Mouse (Mus musculus): ENCODE measurements around the gene Trcg1.

Gene Trcg1

DNA sequence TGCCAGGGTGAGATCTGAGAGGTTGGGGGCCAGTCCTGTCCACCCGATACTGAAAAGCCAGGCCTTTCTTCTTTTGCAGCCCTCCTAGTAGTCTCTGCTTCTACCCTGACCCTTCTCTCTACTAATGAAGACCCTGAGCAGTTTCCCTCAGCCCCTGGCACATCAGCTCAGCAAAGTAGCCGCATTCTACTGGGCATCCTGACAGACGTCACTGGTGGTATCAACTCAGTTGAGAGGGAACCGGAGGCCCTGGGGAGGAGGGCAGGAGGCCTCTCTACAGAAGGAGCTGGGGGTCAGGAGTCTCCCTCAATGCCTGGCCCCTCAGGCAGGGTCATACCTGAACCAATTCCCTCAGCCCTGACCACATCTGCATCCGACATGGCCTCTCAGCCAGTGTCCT lies 4.8 kb downstream of the Trcg1 start:
- Histone ChIP-seq H3K9me3 (ENCODE audit: low read length) (no peaks in the 10 kb centered on the region), H3K27me3 (ENCODE audit: insufficient read depth, low read length) (peaks cover 19% of the 10 kb centered on the region), H3K4me3 (replicated peaks; ENCODE audit: low read length) (no peak overlapping the region), H3K4me1 (replicated peaks; ENCODE audit: low read depth, low read length) (peaks cover 47% of the 10 kb centered on the region), H3K36me3 (ENCODE audit: insufficient read depth, low read length) (no peaks in the 10 kb centered on the region)
- TF ChIP-seq POU5F1 (IDR thresholded peaks at IDR 0.05; ENCODE audit: borderline replicate concordance, low read length) (no peak), NANOG (IDR thresholded peaks at IDR 0.05; ENCODE audit: borderline replicate concordance, low read length) (no peak), CTCF (conservative IDR thresholded peaks at IDR 0.05; ENCODE audit: low read length) (no peak)

DNA sequence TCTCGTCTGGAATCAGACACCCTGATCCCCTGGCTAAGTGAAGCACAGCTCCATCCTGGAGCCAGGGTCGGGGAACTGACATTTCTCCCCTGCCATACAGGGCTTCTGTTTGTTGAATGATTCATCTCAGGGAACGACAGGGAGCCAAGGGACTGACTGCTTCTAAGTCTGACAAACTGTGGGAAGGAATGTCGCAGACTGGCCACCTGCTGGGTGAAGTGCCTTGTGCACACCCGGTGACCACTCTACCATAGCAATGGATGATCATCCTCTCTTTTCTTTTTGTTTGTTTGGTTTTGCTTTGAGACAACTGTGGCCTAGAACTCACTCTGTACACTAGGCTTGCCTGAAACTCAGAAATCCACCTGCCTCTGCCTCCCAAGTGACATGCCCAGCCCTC lies 6.6 kb downstream of the Trcg1 start:
- Histone ChIP-seq H3K27me3 (ENCODE audit: insufficient read depth, low read length) (peaks cover 19% of the 10 kb centered on the region), H3K4me3 (replicated peaks; ENCODE audit: low read length) (no peak overlapping the region), H3K36me3 (ENCODE audit: insufficient read depth, low read length) (no peaks in the 10 kb centered on the region), H3K9me3 (ENCODE audit: low read length) (no peaks in the 10 kb centered on the region), H3K4me1 (replicated peaks; ENCODE audit: low read depth, low read length) (peaks cover 57% of the 10 kb centered on the region)
- TF ChIP-seq CTCF (conservative IDR thresholded peaks at IDR 0.05; ENCODE audit: low read length) (no peak), POU5F1 (IDR thresholded peaks at IDR 0.05; ENCODE audit: borderline replicate concordance, low read length) (no peak), NANOG (IDR thresholded peaks at IDR 0.05; ENCODE audit: borderline replicate concordance, low read length) (no peak)

DNA sequence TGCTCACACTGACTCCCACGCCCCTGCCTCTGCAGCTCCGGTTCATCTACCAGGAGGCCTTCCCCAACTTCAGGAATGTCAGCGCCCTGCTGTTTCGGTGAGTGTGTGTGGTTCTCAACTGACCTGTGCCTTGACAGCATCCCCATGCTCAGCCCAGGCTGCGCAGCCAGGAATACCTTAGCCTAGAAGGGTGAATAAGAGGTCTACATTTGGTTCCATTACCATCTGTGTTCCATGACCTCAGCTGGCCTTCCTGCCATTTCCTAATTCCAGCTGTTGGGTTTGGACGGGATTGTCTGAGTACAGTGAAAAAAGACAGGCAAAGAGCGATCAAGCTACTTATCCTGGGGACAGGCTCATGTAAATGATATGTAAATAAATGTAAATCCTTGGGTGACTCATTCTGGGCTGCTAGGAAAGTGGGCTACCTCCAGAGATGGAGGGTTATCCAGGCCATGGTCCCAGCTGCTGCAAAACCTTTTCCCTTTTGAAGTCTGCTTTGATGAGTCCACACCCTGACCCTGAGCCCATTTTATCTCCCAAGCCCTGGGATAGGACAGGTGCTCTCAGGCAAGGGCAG lies 7.8 kb downstream of the Trcg1 start:
- TF ChIP-seq CTCF (conservative IDR thresholded peaks at IDR 0.05; ENCODE audit: low read length) (no peak), NANOG (IDR thresholded peaks at IDR 0.05; ENCODE audit: borderline replicate concordance, low read length) (peak; percentile 37; the same call in 1 of the 2 replicates)
- peaks cover 59% of the 10 kb centered on the region for H3K4me1 ChIP-seq (replicated peaks; ENCODE audit: low read depth, low read length)
- H3K4me3 ChIP-seq (replicated peaks; ENCODE audit: low read length), result peak overlapping the region; percentile 17; the same call in 1 of the 2 replicates
- no peaks in the 10 kb centered on the region for H3K9me3 ChIP-seq (ENCODE audit: low read length)
- peaks cover 19% of the 10 kb centered on the region for H3K27me3 ChIP-seq (ENCODE audit: insufficient read depth, low read length)
- H3K36me3 ChIP-seq (ENCODE audit: insufficient read depth, low read length), result no peaks in the 10 kb centered on the region

DNA sequence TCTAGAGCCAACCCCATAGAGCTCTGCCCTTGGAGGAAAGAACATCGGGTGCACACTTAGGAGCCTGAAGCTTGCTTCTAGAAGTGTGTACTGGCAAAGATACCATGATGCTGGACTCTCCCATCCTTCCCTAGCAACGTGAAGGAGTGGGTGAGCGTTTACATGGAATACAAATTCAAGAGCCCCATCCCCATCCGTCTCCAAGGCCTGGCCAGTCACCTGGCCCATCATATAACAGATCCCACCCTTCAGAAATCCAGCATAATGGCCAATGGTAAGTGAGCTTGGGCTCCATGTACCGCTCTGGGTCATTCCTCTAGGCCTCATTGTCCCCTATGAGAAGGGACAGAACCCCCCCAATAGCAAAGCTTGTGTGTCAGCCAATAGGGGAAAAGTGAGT lies 10.1 kb downstream of the Trcg1 start:
- H3K4me3 ChIP-seq (replicated peaks; ENCODE audit: low read length), result no peak overlapping the region
- peaks cover 11% of the 10 kb centered on the region for H3K27me3 ChIP-seq (ENCODE audit: insufficient read depth, low read length)
- peaks cover 10% of the 10 kb centered on the region for H3K36me3 ChIP-seq (ENCODE audit: insufficient read depth, low read length)
- H3K4me1 ChIP-seq (replicated peaks; ENCODE audit: low read depth, low read length), result peaks cover 57% of the 10 kb centered on the region
- H3K9me3 ChIP-seq (ENCODE audit: low read length), result peaks cover 11% of the 10 kb centered on the region
- no peak for TF ChIP-seq CTCF (conservative IDR thresholded peaks at IDR 0.05; ENCODE audit: low read length)

DNA sequence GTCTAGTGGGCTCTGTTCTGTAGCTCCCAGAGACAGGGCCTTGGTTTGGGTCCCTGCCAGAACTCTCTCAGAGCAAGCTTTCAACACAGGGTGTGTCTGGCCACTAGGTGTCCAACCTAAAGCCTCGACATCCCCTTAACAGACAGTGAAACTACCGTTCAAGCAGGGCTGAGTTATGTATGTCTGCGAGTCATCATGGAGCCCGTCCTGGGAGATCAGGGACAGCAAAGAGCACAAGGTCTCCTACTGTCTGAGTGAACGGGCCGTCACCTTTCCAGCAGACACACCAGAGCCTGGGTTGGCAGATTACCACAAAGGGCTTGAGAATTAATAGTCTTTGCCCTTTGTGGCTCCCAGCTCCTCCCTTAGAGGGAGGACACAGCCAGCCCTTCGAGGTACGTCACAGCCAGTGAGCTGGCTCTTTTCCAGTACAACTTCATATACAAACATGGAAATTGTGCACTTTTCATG lies 10.9 kb downstream of the Trcg1 start:
- peaks cover 62% of the 10 kb centered on the region for H3K4me1 ChIP-seq (replicated peaks; ENCODE audit: low read depth, low read length)
- H3K27me3 ChIP-seq (ENCODE audit: insufficient read depth, low read length), result peaks cover 7% of the 10 kb centered on the region; the same call in 1 of the 2 replicates
- H3K9me3 ChIP-seq (ENCODE audit: low read length), result peaks cover 15% of the 10 kb centered on the region
- peaks cover 18% of the 10 kb centered on the region for H3K36me3 ChIP-seq (ENCODE audit: insufficient read depth, low read length)
- H3K4me3 ChIP-seq (replicated peaks; ENCODE audit: low read length), result no peak overlapping the region
- TF ChIP-seq NANOG (IDR thresholded peaks at IDR 0.05; ENCODE audit: borderline replicate concordance, low read length) (no peak), CTCF (conservative IDR thresholded peaks at IDR 0.05; ENCODE audit: low read length) (no peak), POU5F1 (IDR thresholded peaks at IDR 0.05; ENCODE audit: borderline replicate concordance, low read length) (no peak)

DNA sequence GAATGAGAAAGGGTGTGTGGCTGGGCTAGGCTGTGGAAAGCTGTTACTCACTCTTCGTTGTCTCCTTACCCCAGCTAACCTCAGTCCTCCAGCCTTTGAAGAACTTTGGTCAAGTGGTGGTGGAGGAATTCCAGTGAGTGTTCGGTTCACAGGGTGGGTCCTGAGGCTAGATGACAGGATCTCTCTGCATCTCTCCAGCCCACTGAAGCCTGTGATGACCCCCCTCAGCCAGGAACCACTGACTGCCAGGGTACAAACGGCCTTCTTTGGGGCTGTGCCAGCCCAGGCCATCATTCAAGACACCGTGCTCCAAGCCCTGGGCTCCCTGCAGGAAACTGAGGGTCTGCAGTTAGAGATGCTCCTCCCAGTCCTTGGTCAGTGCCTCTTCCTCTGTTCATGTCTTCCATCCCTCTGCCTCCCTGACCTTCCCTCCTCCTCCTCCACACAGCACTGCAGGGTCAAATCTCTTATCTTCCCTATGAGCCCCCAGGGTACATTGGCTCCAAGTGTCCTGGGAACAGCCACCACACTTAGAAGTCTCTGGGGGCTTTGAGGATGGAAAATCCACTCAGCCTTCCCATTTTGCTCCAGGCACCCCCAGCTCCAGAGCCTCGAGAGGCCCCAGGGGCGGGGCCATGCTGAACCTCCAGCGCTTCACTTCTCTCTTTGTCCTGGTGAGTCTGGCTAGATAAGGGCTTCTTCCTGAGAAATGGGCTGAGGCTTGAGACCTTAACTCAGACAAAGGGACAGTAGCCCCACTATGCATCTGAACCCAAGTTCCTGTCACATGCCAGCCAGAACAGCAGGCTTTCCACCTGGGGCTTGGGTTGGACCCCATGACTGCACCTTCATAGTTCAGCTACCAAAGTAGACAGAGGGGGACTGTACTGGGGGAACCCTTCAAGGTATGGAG lies 11.9 kb downstream of the Trcg1 start:
- peaks cover 15% of the 10 kb centered on the region for H3K9me3 ChIP-seq (ENCODE audit: low read length)
- H3K4me3 ChIP-seq (replicated peaks; ENCODE audit: low read length), result no peak overlapping the region
- H3K27me3 ChIP-seq (ENCODE audit: insufficient read depth, low read length), result peaks cover 7% of the 10 kb centered on the region; the same call in 1 of the 2 replicates
- peaks cover 54% of the 10 kb centered on the region for H3K4me1 ChIP-seq (replicated peaks; ENCODE audit: low read depth, low read length)
- no peak for TF ChIP-seq CTCF (conservative IDR thresholded peaks at IDR 0.05; ENCODE audit: low read length)
- TF ChIP-seq NANOG (IDR thresholded peaks at IDR 0.05; ENCODE audit: borderline replicate concordance, low read length), result no peak
- TF ChIP-seq POU5F1 (IDR thresholded peaks at IDR 0.05; ENCODE audit: borderline replicate concordance, low read length), result no peak
- peaks cover 28% of the 10 kb centered on the region for H3K36me3 ChIP-seq (ENCODE audit: insufficient read depth, low read length)

DNA sequence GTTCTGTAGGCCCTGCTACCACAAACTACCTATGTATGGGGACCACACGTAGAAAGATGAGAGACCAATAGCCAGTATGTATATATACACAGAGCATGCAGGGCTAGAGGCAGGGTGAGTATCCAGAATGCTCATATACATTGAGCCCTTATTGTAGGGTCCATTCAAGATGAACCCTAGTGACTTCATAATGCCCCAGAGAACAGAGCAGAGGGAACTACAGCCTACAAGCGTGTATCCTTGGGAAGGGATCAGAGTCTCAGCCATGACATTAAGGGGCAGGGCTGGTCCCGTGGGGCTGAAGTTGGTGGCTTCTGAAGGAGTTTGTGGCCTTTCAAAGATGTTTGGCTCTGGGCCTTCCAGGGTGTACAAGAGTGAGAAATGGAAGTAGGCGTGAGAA lies 13.7 kb downstream of the Trcg1 start:
- H3K9me3 ChIP-seq (ENCODE audit: low read length), result peaks cover 15% of the 10 kb centered on the region
- H3K27me3 ChIP-seq (ENCODE audit: insufficient read depth, low read length), result peaks cover 7% of the 10 kb centered on the region; the same call in 1 of the 2 replicates
- TF ChIP-seq CTCF (conservative IDR thresholded peaks at IDR 0.05; ENCODE audit: low read length) (no peak), POU5F1 (IDR thresholded peaks at IDR 0.05; ENCODE audit: borderline replicate concordance, low read length) (no peak), NANOG (IDR thresholded peaks at IDR 0.05; ENCODE audit: borderline replicate concordance, low read length) (no peak)
- peaks cover 55% of the 10 kb centered on the region for H3K4me1 ChIP-seq (replicated peaks; ENCODE audit: low read depth, low read length)
- peaks cover 39% of the 10 kb centered on the region for H3K36me3 ChIP-seq (ENCODE audit: insufficient read depth, low read length)
- no peak overlapping the region for H3K4me3 ChIP-seq (replicated peaks; ENCODE audit: low read length)

DNA sequence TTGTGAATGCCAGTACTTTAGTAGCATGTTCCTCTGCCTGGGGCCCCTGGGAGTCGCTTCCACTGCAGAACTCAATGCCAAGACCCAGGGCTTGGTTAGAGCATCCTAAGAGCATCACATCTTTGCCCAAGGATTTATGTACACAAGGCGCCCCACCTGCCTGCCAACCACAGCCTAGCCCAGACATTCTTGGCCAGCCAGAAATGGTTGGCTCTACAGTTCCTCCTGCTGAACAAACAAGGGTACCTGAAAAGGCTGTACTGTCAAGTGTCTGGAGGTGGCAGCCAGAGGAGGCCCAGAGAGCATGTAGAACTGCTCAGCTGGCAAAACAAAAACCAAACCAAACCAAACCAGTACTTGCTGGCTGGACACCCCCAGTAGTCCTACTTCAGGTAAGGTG lies 14.8 kb downstream of the Trcg1 start:
- peaks cover 58% of the 10 kb centered on the region for H3K4me1 ChIP-seq (replicated peaks; ENCODE audit: low read depth, low read length)
- peaks cover 49% of the 10 kb centered on the region for H3K36me3 ChIP-seq (ENCODE audit: insufficient read depth, low read length)

More for the DNA sequence above, 14.8 kb downstream of the Trcg1 start:
- Histone ChIP-seq H3K9me3 (ENCODE audit: low read length) (peaks cover 15% of the 10 kb centered on the region), H3K27me3 (ENCODE audit: insufficient read depth, low read length) (no peaks in the 10 kb centered on the region), H3K4me3 (replicated peaks; ENCODE audit: low read length) (no peak overlapping the region)
- no peak for TF ChIP-seq POU5F1 (IDR thresholded peaks at IDR 0.05; ENCODE audit: borderline replicate concordance, low read length)
- no peak for TF ChIP-seq NANOG (IDR thresholded peaks at IDR 0.05; ENCODE audit: borderline replicate concordance, low read length)

Data from E14TG2a.4 (cell line).